Mouse (Mus musculus) heart, postnatal 0 days (tissue): ENCODE measurements around the gene Phyh.

Source experiments
- CTCF ChIP-seq: IDR thresholded peaks from 2 replicates; pipeline ENCODE4 v1.5.1; 2016; ENCODE audit warnings: antibody characterized with exemption, control low read depth, low read depth
- EP300 ChIP-seq: IDR thresholded peaks from 2 replicates; pipeline ENCODE4 v1.6.1; 2016; ENCODE audit warnings: antibody characterized with exemption, low read depth

DNA sequence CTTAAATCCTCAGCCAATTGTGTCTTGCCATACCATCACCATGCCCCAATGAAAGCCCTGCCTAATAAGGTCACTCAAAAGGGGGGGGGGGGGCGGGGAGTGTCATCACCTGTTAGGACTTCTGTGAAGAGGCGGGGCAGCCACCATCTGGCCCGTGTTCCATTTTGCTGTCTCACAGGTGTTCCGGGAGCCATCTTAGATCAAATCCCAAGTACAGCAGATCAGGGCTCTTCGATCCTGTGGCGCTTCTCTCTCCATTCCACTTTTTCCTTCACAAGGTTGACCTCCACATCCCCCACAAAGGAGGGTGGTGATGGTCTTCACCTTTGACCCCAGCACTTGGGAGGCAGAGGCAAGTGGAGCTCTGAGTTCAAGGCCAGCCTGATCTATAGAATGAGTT, 2.8 kb upstream of the Phyh start:
- TF ChIP-seq CTCF (no peak), EP300 (no peak)
